Mouse (Mus musculus) kidney, adult 2 months (tissue): ENCODE results near the gene Gm20449. TPM values are rescaled to one million over a fixed set of nuclear protein-coding genes. Genes with fewer than 3 reads are reported as not detected.
A peak's percentile ranks its signal among the peaks of the same experiment; 100 is the strongest.
"Not testable (repeated sequence)": the region's sequence is repeated elsewhere in the genome, so short reads cannot be mapped to it uniquely, and the experiment has no call there.

ENCODE experiments used
- DNase-seq: peaks from one replicate; pipeline ENCODE4 v3.0.0; 2021
- H3K27ac ChIP-seq: fragments of 200-500 bp; 2 replicates; pipeline ENCODE4 v1.5.1; 2012; ENCODE audit warnings: low read depth, low read length, control low read depth, inconsistent platforms; ENCODE audit not compliant: insufficient read depth
- H3K27me3 ChIP-seq: fragments of 200-500 bp; replicated peaks from 2 replicates; pipeline ENCODE4 v1.6.1; 2012; ENCODE audit warnings: mild to moderate bottlenecking, moderate library complexity, low read length, inconsistent platforms; ENCODE audit not compliant: control insufficient read depth, insufficient read depth
- H3K36me3 ChIP-seq: fragments of 200-500 bp; 2 replicates; pipeline ENCODE4 v1.6.1; 2012; ENCODE audit warnings: mild to moderate bottlenecking, moderate library complexity, low read length, inconsistent platforms; ENCODE audit not compliant: control insufficient read depth, insufficient read depth
- H3K4me1 ChIP-seq: fragments of 200-500 bp; 2 replicates; pipeline ENCODE4 v1.6.1; 2011; ENCODE audit warnings: low read length; ENCODE audit not compliant: control insufficient read depth, insufficient read depth
- H3K4me3 ChIP-seq: fragments of 200-500 bp; 2 replicates; pipeline ENCODE4 v1.5.1; 2011; ENCODE audit warnings: mild to moderate bottlenecking, low read depth, low read length, control low read depth; ENCODE audit not compliant: insufficient read depth
- CTCF ChIP-seq: fragments of 200-500 bp; conservative IDR thresholded peaks from 2 replicates; pipeline ENCODE4 v1.5.1; 2011; ENCODE audit warnings: low read depth, mild to moderate bottlenecking, control low read depth, low read length, moderate library complexity, mixed read lengths; ENCODE audit not compliant: insufficient read depth, insufficient read length
- POLR2A ChIP-seq: fragments of 200-500 bp; IDR thresholded peaks from one replicate; pipeline ENCODE4 v1.6.1; 2011; ENCODE audit warnings: low read depth, low read length, control low read depth
- WGBS: fragments of 180-500 bp; shearing (Covaris S2); methylation state at CpG from one replicate; pipeline ENCODE4 v1.1.7; 2018; 5-methylcytosine and 5-hydroxymethylcytosine counted together
- polyA plus RNA-seq: library from polyadenylated mRNA; depleted of rRNA; stranded (reverse); fragments of >200 nt; gene quantifications from 2 replicates; pipeline ENCODE4 v1.2.3, GENCODE M21; 2012; rRNA removed

The Gm20449 gene
- polyA plus RNA-seq, 1 experiment = 0.11 TPM

GRCm38 (mm10) chr7:41497871-41498270 is 1.3 kb downstream of the Gm20449 start:
- TF ChIP-seq POLR2A = no peak
- TF ChIP-seq CTCF = no peak
- Histone ChIP-seq H3K27me3 (no peaks in the 10 kb centered on the region), H3K36me3 (no peaks in the 10 kb centered on the region; the same call in 1 of the 2 replicates), H3K27ac (no peak overlapping the region), H3K4me3 (no peak overlapping the region), H3K4me1 (no peaks in the 10 kb centered on the region)
- 97% methylated on average over 2 of the region's 2 CpGs for WGBS
- DNase-seq = no peak

GRCm38 (mm10) chr7:41451864-41452263 is 47.4 kb downstream of the Gm20449 start:
- H3K27ac ChIP-seq = no peak overlapping the region
- no peak for TF ChIP-seq POLR2A
- TF ChIP-seq CTCF = no peak
- WGBS = 7% methylated on average over 10 of the region's 10 CpGs
- H3K4me3 ChIP-seq = no peak overlapping the region
- no peaks in the 10 kb centered on the region for H3K27me3 ChIP-seq
- no peak for DNase-seq
- H3K36me3 ChIP-seq = no peaks in the 10 kb centered on the region
- no peaks in the 10 kb centered on the region for H3K4me1 ChIP-seq

DNA sequence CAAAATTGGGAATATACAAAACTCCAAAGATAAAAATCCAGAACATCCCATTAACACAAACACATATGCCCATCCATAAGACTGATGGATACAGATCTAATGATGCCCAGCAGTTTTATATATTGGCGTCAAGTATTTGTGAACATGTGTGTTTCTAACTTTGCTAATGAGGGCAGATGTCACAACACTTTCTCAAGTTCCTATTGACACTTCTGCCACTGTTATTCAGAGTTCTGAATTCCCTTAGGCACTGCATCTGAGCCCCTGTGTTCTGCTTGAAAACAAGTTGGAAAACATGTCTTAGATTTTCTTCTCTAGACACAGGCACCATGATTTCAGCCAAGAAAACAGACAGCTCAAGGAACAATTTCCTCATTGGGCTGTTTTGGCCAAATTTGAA is 50.6 kb downstream of the Gm20449 start, which contains the start of gene Vmn2r57:
Gene Vmn2r57, minus strand, starts transcription at position 101 of the 400 bp plus-strand sequence.
- H3K36me3 ChIP-seq, H3K4me3 ChIP-seq, DNase-seq, H3K27ac ChIP-seq, H3K4me1 ChIP-seq, H3K27me3 ChIP-seq: not testable (repeated sequence)
- 62% methylated on average over 1 of the region's 1 CpGs for WGBS

GRCm38 (mm10) chr7:41394130-41394529 is 105.1 kb downstream of the Gm20449 start:
- no peak for DNase-seq
- Histone ChIP-seq H3K27ac (no peak overlapping the region), H3K4me3 (no peak overlapping the region), H3K27me3 (no peaks in the 10 kb centered on the region), H3K4me1 (no peaks in the 10 kb centered on the region), H3K36me3 (no peaks in the 10 kb centered on the region)
- WGBS = 74% methylated on average over 4 of the region's 4 CpGs
- TF ChIP-seq CTCF (no peak), POLR2A (no peak)

GRCm38 (mm10) chr7:41393048-41393971 is 105.9 kb downstream of the Gm20449 start, which contains the start of gene AI987944:
Gene AI987944 (minus strand): TSS chr7:41393379.
- H3K4me3 ChIP-seq = peak within 1 kb of the TSS; percentile 74
- no peaks in the 10 kb centered on the region for H3K27me3 ChIP-seq
- TF ChIP-seq POLR2A = no peak
- no peak for TF ChIP-seq CTCF
- WGBS = under 1% methylated on average over 25 of the region's 25 CpGs
- no peaks in the 10 kb centered on the region for H3K36me3 ChIP-seq
- peak; percentile 95 for DNase-seq
- peak within 1 kb of the TSS; percentile 89 for H3K27ac ChIP-seq
- H3K4me1 ChIP-seq = no peaks in the 10 kb centered on the region

Other genes with a start within 250 kb of the Gm20449 start
- gene AI987944, start 106.0 kb downstream of the Gm20449 start, polyA plus RNA-seq = 4.6 and 6.3 TPM in 2 replicates
- 0.23 and 0.25 TPM in 2 replicates for gene Vmn2r57, start 50.7 kb downstream of the Gm20449 start, polyA plus RNA-seq
- 3.9 and 4.7 TPM in 2 replicates for gene AW146154, start 473 bp upstream of the Gm20449 start, polyA plus RNA-seq
- gene Gm6871, start 74.2 kb upstream of the Gm20449 start, polyA plus RNA-seq = not detected in 2 replicates
- gene 2610021A01Rik, start 99.8 kb upstream of the Gm20449 start, polyA plus RNA-seq = 2.5 and 3.8 TPM in 2 replicates
- gene Zfp788, start 133.8 kb upstream of the Gm20449 start, polyA plus RNA-seq = 1.1 and 1.4 TPM in 2 replicates